Mouse (Mus musculus) layer of hippocampus, adult 2 months (tissue): ENCODE data around the gene Krtdap. TPM values are rescaled to one million over a fixed set of nuclear protein-coding genes. Genes with fewer than 3 reads are reported as not detected.
"Not testable (repeated sequence)": the region's sequence is repeated elsewhere in the genome, so short reads cannot be mapped to it uniquely, and the experiment has no call there.

Experiments used
- DNase-seq, 2 experiments: peaks; one replicate each; pipeline ENCODE4 v3.0.0; 2022; ENCODE audit warnings: low spot score in 2 of 2
- H3K27ac ChIP-seq: fragments of 200-600 bp; 2 replicates; pipeline ENCODE4 v1.8.1; 2022
- H3K4me3 ChIP-seq: fragments of 200-600 bp; 2 replicates; pipeline ENCODE4 v1.8.1; 2022; ENCODE audit warnings: mild to moderate bottlenecking
- CTCF ChIP-seq: fragments of 200-600 bp; conservative IDR thresholded peaks from 2 replicates; pipeline ENCODE4 v1.8.1; 2022; ENCODE audit warnings: antibody characterized with exemption, mild to moderate bottlenecking, moderate library complexity
- total RNA-seq, 2 experiments: library from RNA; stranded (reverse); gene quantifications; 2 replicates each; pipeline ENCODE4 v1.2.3; 2021

The Krtdap gene
- total RNA-seq, 2 experiments from 2014 or later = not detected

GRCm38 (mm10) chr7:30832261-30832660, 44.6 kb downstream of the Krtdap start:
- no peak overlapping the region for H3K27ac ChIP-seq
- no peak for TF ChIP-seq CTCF
- no peak overlapping the region for H3K4me3 ChIP-seq
- no peak for DNase-seq

GRCm38 (mm10) chr7:30832684-30833083, 45.0 kb downstream of the Krtdap start:
- H3K27ac ChIP-seq, DNase-seq, H3K4me3 ChIP-seq: not testable (repeated sequence)

- no peak overlapping the region for H3K4me3 ChIP-seq
- no peak for TF ChIP-seq CTCF
- H3K27ac ChIP-seq = no peak overlapping the region
- no peak for DNase-seq
Observed at GRCm38 (mm10) chr7:30837277-30837676, 49.6 kb downstream of the Krtdap start.

- TF ChIP-seq CTCF = no peak
- H3K4me3 ChIP-seq = no peak overlapping the region
- DNase-seq = no peak
- no peak overlapping the region for H3K27ac ChIP-seq
Observed at GRCm38 (mm10) chr7:30840306-30840705, 52.6 kb downstream of the Krtdap start.

Other genes with a start within 250 kb of the Krtdap start
- 1 to 10 TPM; 2.7 to 4.8 TPM for gene Hspb6, start 235.7 kb upstream of the Krtdap start, total RNA-seq
- 1 to 10 TPM; 4.0 to 4.1 TPM for gene Proser3, start 235.6 kb upstream of the Krtdap start, total RNA-seq
- 10 to 100 TPM; 45.5 to 47.6 TPM for gene Lin37, start 228.1 kb upstream of the Krtdap start, total RNA-seq
- 10 to 100 TPM; 71.4 to 90.8 TPM for gene U2af1l4, start 224.6 kb upstream of the Krtdap start, total RNA-seq
- gene Gm49396, start 224.6 kb upstream of the Krtdap start, total RNA-seq = 10 to 100 TPM in 1 of 2 experiments, 1 to 10 TPM in 1; 9.0 to 11.4 TPM
- 10 to 100 TPM; 79.9 to 92.3 TPM for gene Psenen, start 224.3 kb upstream of the Krtdap start, total RNA-seq
- 1 to 10 TPM; 6.4 to 6.5 TPM for gene Igflr1, start 222.5 kb upstream of the Krtdap start, total RNA-seq
- 10 to 100 TPM; 49.8 to 57.5 TPM for gene Kmt2b, start 199.2 kb upstream of the Krtdap start, total RNA-seq
- not detected for gene Zbtb32, start 189.0 kb upstream of the Krtdap start, total RNA-seq
- under 1 TPM in 1 of 2 experiments, not detected in 1; 0.69 TPM for gene Upk1a, start 175.0 kb upstream of the Krtdap start, total RNA-seq
- gene Cox6b1, start 161.7 kb upstream of the Krtdap start, total RNA-seq = 100 to 1,000 TPM; 552 to 568 TPM
- not detected for gene Etv2, start 152.0 kb upstream of the Krtdap start, total RNA-seq
- gene Rbm42, start 137.6 kb upstream of the Krtdap start, total RNA-seq = 10 to 100 TPM; 69.5 to 72.6 TPM
- 1 to 10 TPM; 6.6 to 6.8 TPM for gene Haus5, start 122.9 kb upstream of the Krtdap start, total RNA-seq
- gene Pmis2, start 116.3 kb upstream of the Krtdap start, total RNA-seq = not detected
- not detected for gene 2200002J24Rik, start 89.0 kb upstream of the Krtdap start, total RNA-seq
- under 1 TPM; 0.38 to 0.47 TPM for gene Atp4a, start 75.7 kb upstream of the Krtdap start, total RNA-seq
- gene Tmem147, start 58.4 kb upstream of the Krtdap start, total RNA-seq = 100 to 1,000 TPM; 108 to 112 TPM
- not detected for gene Gapdhs, start 44.2 kb upstream of the Krtdap start, total RNA-seq
- 1 to 10 TPM; 4.9 to 6.1 TPM for gene Sbsn, start 36.4 kb upstream of the Krtdap start, total RNA-seq
- gene Dmkn, start 24.1 kb upstream of the Krtdap start, total RNA-seq = under 1 TPM; 0.56 to 1.00 TPM
- not detected for gene Ffar2, start 35.9 kb downstream of the Krtdap start, total RNA-seq
- not detected for gene Ffar3, start 68.3 kb downstream of the Krtdap start, total RNA-seq
- not detected for gene Ffar1, start 73.7 kb downstream of the Krtdap start, total RNA-seq
- not detected for gene Cd22, start 92.4 kb downstream of the Krtdap start, total RNA-seq
- gene Mag, start 127.0 kb downstream of the Krtdap start, total RNA-seq = 100 to 1,000 TPM; 135 to 145 TPM
- not detected for gene Hamp2, start 136.8 kb downstream of the Krtdap start, total RNA-seq
- gene Hamp, start 156.1 kb downstream of the Krtdap start, total RNA-seq = not detected
- gene Usf2, start 168.9 kb downstream of the Krtdap start, total RNA-seq = 100 to 1,000 TPM; 134 to 137 TPM
- 1 to 10 TPM; 7.5 to 8.6 TPM for gene Lsr, start 185.6 kb downstream of the Krtdap start, total RNA-seq
- gene Fam187b, start 185.9 kb downstream of the Krtdap start, total RNA-seq = not detected